Comparison of ENCODE assay signal across 14 mouse cellular contexts in the genomic region with DNA sequence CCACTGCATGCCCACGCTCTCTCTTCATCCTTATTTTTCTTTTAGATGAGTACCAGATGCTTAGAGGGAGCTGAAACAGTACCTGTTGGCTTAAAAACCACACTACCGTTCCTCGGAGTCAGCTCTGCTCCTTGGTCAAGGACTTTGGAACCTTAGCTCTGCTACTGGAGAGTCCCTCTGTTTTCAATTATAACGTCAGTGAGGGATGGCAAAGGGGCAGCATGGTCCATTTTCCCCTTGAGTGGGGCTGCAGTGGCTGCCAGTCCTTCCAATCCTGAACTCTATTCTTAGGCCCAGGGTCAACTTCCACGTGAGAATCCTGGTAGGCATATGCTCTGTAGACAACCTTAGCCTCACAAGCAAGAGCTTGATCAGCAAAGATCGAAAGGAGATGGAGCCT.
"Had no signal": no experiment of that assay in that cellular context is flagged by ENCODE, and none has a peak within 500 bp of the region (broad histone marks: within the 10 kb centered on the region; RNA-seq: fewer than 3 reads in every experiment).

No protein-coding gene starts in this region.

- H3K9me3 ChIP-seq: liver, embryonic 15.5 days; midbrain, embryonic 10.5 days; midbrain, embryonic 15.5 days; neural tube, embryonic 13.5 days had no signal

- H3K36me3 ChIP-seq: midbrain, embryonic 15.5 days had no signal

- H3K4me3 ChIP-seq: layer of hippocampus, adult 2 months; liver, embryonic 15.5 days; midbrain, embryonic 10.5 days; midbrain, embryonic 15.5 days; neural tube, embryonic 13.5 days had no signal

- ATAC-seq: intestine, postnatal 0 days; lung, postnatal 0 days; midbrain, embryonic 15.5 days had no signal

- H3K27ac ChIP-seq: layer of hippocampus, adult 2 months; liver, embryonic 15.5 days; midbrain, embryonic 10.5 days; midbrain, embryonic 15.5 days; neural tube, embryonic 13.5 days had no signal

- H3K4me1 ChIP-seq: liver, embryonic 15.5 days; midbrain, embryonic 15.5 days; neural tube, embryonic 13.5 days had no signal

- DNase-seq: kidney, postnatal 4 days; left cerebral cortex, postnatal 4 days; lung, adult 2 months; lung, postnatal 36 days; retina, postnatal 1 day; thymus, postnatal 36 days had no signal

- H3K9ac ChIP-seq: liver, embryonic 15.5 days; midbrain, embryonic 15.5 days; neural tube, embryonic 13.5 days had no signal

- H3K27me3 ChIP-seq: liver, embryonic 15.5 days; midbrain, embryonic 15.5 days; neural tube, embryonic 13.5 days had no signal

- H3K4me2 ChIP-seq: liver, embryonic 11.5 days; liver, embryonic 15.5 days; midbrain, embryonic 15.5 days; neural tube, embryonic 13.5 days had no signal
